26 mouse cellular contexts compared by ENCODE assay signal in genomic region chr5:12977875-12978274, GRCm38 (mm10).
DNase-seq lines count a peak whose midpoint lies in the region; ATAC-seq and TF ChIP-seq lines count a peak whose summit lies in the region.
"Had no signal": no experiment of that assay in that cellular context is flagged by ENCODE, and none has a peak within 500 bp of the region (broad histone marks: within the 10 kb centered on the region; RNA-seq: fewer than 3 reads in every experiment).

No protein-coding gene starts in this region.

- no peak for DNase-seq in G1E (ENCODE audit: low spot score)
- DNase-seq in MEL-GATA-1-ER (ENCODE audit: extremely low read depth, low read depth) = peak; percentile 80
- no peak for DNase-seq in right cerebral cortex, postnatal 10 days (ENCODE audit: low spot score in 2 of 2)
- no peak for DNase-seq in urinary bladder, postnatal 25 days (ENCODE audit: low spot score)
- DNase-seq in cerebellum, adult 8-10 months = no peak
- DNase-seq: adrenal gland, adult 2 months; adrenal gland, postnatal 10 days; adrenal gland, postnatal 25 days; B cell, adult 2 months; cerebellum, adult 11 months; cerebellum, adult 18-20 months; cerebellum, adult 9-10 months; cerebellum, postnatal 10 days; cerebellum, postnatal 25 days; embryo, embryonic 11 days; forebrain, postnatal 0 days had no signal

- no peak for TF ChIP-seq CTCF in G1E (IDR thresholded peaks at IDR 0.05; ENCODE audit: low read depth, low read length)

- H3K36me3 ChIP-seq in G1E (replicated peaks) = no peaks in the 10 kb centered on the region
- no peaks in the 10 kb centered on the region for H3K36me3 ChIP-seq in intestine, embryonic 15.5 days
- H3K36me3 ChIP-seq: embryonic facial prominence, embryonic 13.5 days; embryonic facial prominence, embryonic 15.5 days; forebrain, embryonic 10.5 days; forebrain, embryonic 15.5 days had no signal

- no peaks in the 10 kb centered on the region for H3K27me3 ChIP-seq in G1E (ENCODE audit: insufficient read depth, low read length)
- no peaks in the 10 kb centered on the region for H3K27me3 ChIP-seq in intestine, embryonic 15.5 days (replicated peaks)
- H3K27me3 ChIP-seq: CH12.LX; embryonic facial prominence, embryonic 13.5 days; embryonic facial prominence, embryonic 15.5 days; forebrain, embryonic 13.5 days; forebrain, embryonic 15.5 days had no signal

- H3K9ac ChIP-seq in intestine, embryonic 15.5 days = no peak overlapping the region
- H3K9ac ChIP-seq: embryonic facial prominence, embryonic 13.5 days; embryonic facial prominence, embryonic 15.5 days; forebrain, embryonic 13.5 days; forebrain, embryonic 15.5 days; forebrain, postnatal 0 days had no signal

- H3K4me3 ChIP-seq in G1E (ENCODE audit: low read depth, low read length) = no peak overlapping the region
- no peak overlapping the region for H3K4me3 ChIP-seq in intestine, embryonic 15.5 days (replicated peaks)
- H3K4me3 ChIP-seq: embryonic facial prominence, embryonic 13.5 days; embryonic facial prominence, embryonic 15.5 days; erythroblast, embryonic 14.5 days; forebrain, embryonic 10.5 days; forebrain, embryonic 13.5 days; forebrain, embryonic 15.5 days had no signal

- ATAC-seq in G1E (ENCODE audit: extremely low read depth, insufficient number of reproducible peaks, low FRiP score, poor library complexity, severe bottlenecking) = peak; percentile 93
- peak; percentile 54 for ATAC-seq in megakaryocyte progenitor cell, adult 5-6 weeks (replicated peaks; ENCODE audit: poor library complexity)
- ATAC-seq in intestine, embryonic 15.5 days = no peak
- ATAC-seq: CD4-positive, CD25-positive, alpha-beta regulatory T cell, adult 4 months; forebrain, embryonic 13.5 days; forebrain, embryonic 15.5 days; forebrain, postnatal 0 days had no signal

- no peaks in the 10 kb centered on the region for H3K9me3 ChIP-seq in G1E (replicated peaks)
- H3K9me3 ChIP-seq in intestine, embryonic 15.5 days = no peaks in the 10 kb centered on the region
- H3K9me3 ChIP-seq: embryonic facial prominence, embryonic 13.5 days; embryonic facial prominence, embryonic 15.5 days; forebrain, embryonic 10.5 days; forebrain, embryonic 13.5 days; forebrain, embryonic 15.5 days had no signal

- peaks cover 11% of the 10 kb centered on the region for H3K4me1 ChIP-seq in G1E (ENCODE audit: insufficient read depth, low read depth, low read length)
- no peaks in the 10 kb centered on the region for H3K4me1 ChIP-seq in intestine, embryonic 15.5 days (replicated peaks)
- H3K4me1 ChIP-seq: embryonic facial prominence, embryonic 15.5 days; forebrain, embryonic 10.5 days; forebrain, embryonic 13.5 days; forebrain, embryonic 15.5 days had no signal

- H3K4me2 ChIP-seq in intestine, embryonic 15.5 days (replicated peaks) = no peak overlapping the region
- H3K4me2 ChIP-seq: embryonic facial prominence, embryonic 13.5 days; embryonic facial prominence, embryonic 15.5 days; forebrain, embryonic 13.5 days; forebrain, embryonic 15.5 days had no signal

- 76% methylated on average over 2 of the region's 2 CpGs for WGBS in intestine, embryonic 15.5 days

- no peak overlapping the region for H3K27ac ChIP-seq in intestine, embryonic 15.5 days
- H3K27ac ChIP-seq: embryonic facial prominence, embryonic 13.5 days; embryonic facial prominence, embryonic 15.5 days; forebrain, embryonic 10.5 days; forebrain, embryonic 13.5 days; forebrain, embryonic 15.5 days had no signal
